Comparison of ENCODE assay signal across 17 mouse cellular contexts in the genomic region with DNA sequence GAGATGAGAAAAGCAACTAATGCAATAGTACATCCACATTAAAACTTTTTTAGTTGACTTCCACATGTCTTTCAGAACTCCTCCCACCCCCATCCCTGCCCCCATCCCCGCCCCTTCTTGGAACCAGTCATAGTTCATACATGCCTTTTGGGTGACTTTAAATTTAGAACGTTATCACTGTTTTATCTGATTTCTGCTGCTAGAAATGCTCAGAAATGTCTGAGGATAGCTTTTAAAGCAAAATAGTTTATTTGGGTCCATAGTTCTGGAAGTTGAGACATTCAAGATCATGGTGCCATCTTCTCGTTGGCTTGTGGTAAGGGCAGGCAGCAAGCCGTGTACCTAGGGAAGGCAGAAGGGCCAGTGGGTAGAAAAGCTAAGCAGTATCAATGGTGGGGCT. TPM values are rescaled to one million over a fixed set of nuclear protein-coding genes. Genes with fewer than 3 reads are reported as not detected.
A peak's percentile ranks its signal among the peaks of the same experiment; 100 is the strongest.
DNase-seq lines count a peak whose midpoint lies in the region; TF ChIP-seq lines count a peak whose summit lies in the region.
"Had no signal": no experiment of that assay in that cellular context is flagged by ENCODE, and none has a peak within 500 bp of the region (broad histone marks: within the 10 kb centered on the region; RNA-seq: fewer than 3 reads in every experiment).

No protein-coding gene starts in this region.

- H3K9ac ChIP-seq in MEL (ENCODE audit: control insufficient read depth, low read depth, low read length, poor library complexity, severe bottlenecking) = peak overlapping the region; percentile 63; the same call in 1 of the 2 replicates

- H3K27ac ChIP-seq in MEL (ENCODE audit: control insufficient read depth, low read depth, low read length) = peak overlapping the region; percentile 90
- no peak overlapping the region for H3K27ac ChIP-seq in embryonic facial prominence, embryonic 10.5 days (replicated peaks)

- no peaks in the 10 kb centered on the region; the same call in 1 of the 2 replicates for H3K79me2 ChIP-seq in MEL (ENCODE audit: control insufficient read depth, insufficient read depth, low read length, poor library complexity)

- H3K36me3 ChIP-seq in MEL (ENCODE audit: control insufficient read depth in 1 of 2, insufficient read depth in 2 of 2, low read length in 2 of 2) = peaks cover 0 to 47% of the 10 kb centered on the region in 2 experiments; a peak in 2 of 4 replicates
- H3K36me3 ChIP-seq in embryonic facial prominence, embryonic 10.5 days (replicated peaks) = no peaks in the 10 kb centered on the region

- TF ChIP-seq CTCF in MEL (IDR thresholded peaks at IDR 0.05 in 2 of 3, conservative IDR thresholded peaks at IDR 0.05 in 1 of 3; ENCODE audit: control insufficient read depth in 1 of 3, insufficient read depth in 1 of 3, low read depth in 2 of 3, low read length in 3 of 3, poor library complexity in 1 of 3, severe bottlenecking in 1 of 3) = no peak

- WGBS in embryonic facial prominence, embryonic 10.5 days = 94% methylated on average over 4 of the region's 4 CpGs

- TF ChIP-seq POLR2A in MEL (IDR thresholded peaks at IDR 0.05; ENCODE audit: control insufficient read depth in 1 of 2, insufficient read depth in 1 of 2, low read depth in 1 of 2, low read length in 2 of 2, poor library complexity in 1 of 2) = no peak

- DNase-seq in MEL (ENCODE audit: low read depth, low spot score) = peak; percentile 55
- no peak for DNase-seq in embryonic facial prominence, embryonic 10.5 days (ENCODE audit: low spot score)
- DNase-seq: adrenal gland, adult 2 months; adrenal gland, adult 8-10 months; adrenal gland, postnatal 10 days; adrenal gland, postnatal 14 days; adrenal gland, postnatal 25 days; adrenal gland, postnatal 36 days; B cell, adult 2 months; cerebellum, adult 11 months; cerebellum, adult 11-12 months; cerebellum, adult 18-20 months; cerebellum, adult 2 months; cerebellum, adult 8-10 months had no signal

- peaks cover 20 to 32% of the 10 kb centered on the region in 2 experiments for H3K4me1 ChIP-seq in MEL (ENCODE audit: control insufficient read depth in 1 of 2, insufficient read depth in 2 of 2, low read length in 2 of 2)
- H3K4me1 ChIP-seq in embryonic facial prominence, embryonic 10.5 days = no peaks in the 10 kb centered on the region

- H3K9me3 ChIP-seq in MEL (replicated peaks; ENCODE audit: insufficient read depth, low read length) = no peaks in the 10 kb centered on the region
- no peaks in the 10 kb centered on the region for H3K9me3 ChIP-seq in embryonic facial prominence, embryonic 10.5 days
- H3K9me3 ChIP-seq: G1E had no signal

- TF ChIP-seq RAD21 in MEL (IDR thresholded peaks at IDR 0.05; ENCODE audit: low read depth, low read length) = no peak

- H3K27me3 ChIP-seq in MEL (ENCODE audit: control insufficient read depth in 1 of 2, insufficient read depth in 2 of 2, low read length in 2 of 2) = no peaks in the 10 kb centered on the region
- no peaks in the 10 kb centered on the region for H3K27me3 ChIP-seq in embryonic facial prominence, embryonic 10.5 days (replicated peaks; ENCODE audit: low read depth, poor library complexity, severe bottlenecking)
- H3K27me3 ChIP-seq: CH12.LX, Patski had no signal

- no peak overlapping the region for H3K4me3 ChIP-seq in MEL (ENCODE audit: control insufficient read depth in 1 of 2, insufficient read depth in 1 of 2, low read depth in 2 of 2, low read length in 2 of 2)
- no peak overlapping the region for H3K4me3 ChIP-seq in embryonic facial prominence, embryonic 10.5 days

- TF ChIP-seq EP300 in MEL (IDR thresholded peaks at IDR 0.05; ENCODE audit: low read depth in 1 of 2, low read length in 2 of 2) = 0 out of 4 replicates have a peak, but pooled peaks of 1 of the 2 experiments have one; percentile 15

TF ChIP-seq in MEL, 35 proteins besides CTCF, POLR2A, EP300 and RAD21:
- TF ChIP-seq BHLHE40 (IDR thresholded peaks at IDR 0.05; ENCODE audit: borderline replicate concordance, low read depth, low read length) = no peak
- TF ChIP-seq ETS1 (IDR thresholded peaks at IDR 0.05; ENCODE audit: low read depth, low read length) = peak; percentile 38; the same call in 1 of the 2 replicates
- TF ChIP-seq RCOR1 (IDR thresholded peaks at IDR 0.05; ENCODE audit: low read depth, low read length) = no peak
- no peak for TF ChIP-seq MAFK (IDR thresholded peaks at IDR 0.05; ENCODE audit: borderline replicate concordance, low read depth, low read length)
- peak; percentile 55 for TF ChIP-seq GATA1 (IDR thresholded peaks at IDR 0.05; ENCODE audit: low read depth, low read length)
- TF ChIP-seq MEF2A (IDR thresholded peaks at IDR 0.05; ENCODE audit: extremely low read depth, insufficient replicate concordance, low read depth, low read length, poor library complexity, severe bottlenecking) = peak; percentile 72; the same call in 1 of the 2 replicates
- no peak for TF ChIP-seq NELFE (IDR thresholded peaks at IDR 0.05; ENCODE audit: low read depth, low read length)
- no peak for TF ChIP-seq CHD2 (IDR thresholded peaks at IDR 0.05; ENCODE audit: low read length)
- TF ChIP-seq JUND (IDR thresholded peaks at IDR 0.05; ENCODE audit: low read depth, low read length) = no peak
- no peak for TF ChIP-seq CHD1 (IDR thresholded peaks at IDR 0.05; ENCODE audit: low read depth, low read length)
- no peak for TF ChIP-seq NRF1 (IDR thresholded peaks at IDR 0.05; ENCODE audit: insufficient read depth, low read depth, low read length, poor library complexity, severe bottlenecking)
- TF ChIP-seq MYB (IDR thresholded peaks at IDR 0.05; ENCODE audit: low read depth, low read length) = no peak
- TF ChIP-seq ZMIZ1 (IDR thresholded peaks at IDR 0.05; ENCODE audit: low read depth, low read length) = no peak
- TF ChIP-seq MAZ (IDR thresholded peaks at IDR 0.05; ENCODE audit: low read depth, low read length) = no peak
- no peak for TF ChIP-seq MAX (IDR thresholded peaks at IDR 0.05; ENCODE audit: low read length)
- TF ChIP-seq UBTF (IDR thresholded peaks at IDR 0.05; ENCODE audit: borderline replicate concordance, insufficient read depth, low read depth, low read length) = no peak

RNA-seq across cellular contexts. Expression of a gene that starts 34.8 kb away (rescaled TPM):
- 61.3 and 82.5 TPM in 2 replicates for total RNA-seq in MEL (2012; rRNA removed)
- polyA plus RNA-seq in MEL (2012; ENCODE audit: insufficient read depth in 1 of 2, insufficient read length in 2 of 2, low read depth in 1 of 2, low replicate concordance in 2 of 2, missing spikeins in 1 of 2) = 10 to 100 TPM; 73.7 to 90.0 TPM
- polyA plus RNA-seq in embryonic facial prominence, embryonic 10.5 days (2016; fragmentation: Nextera tagmentation; extraction: Ambion mirVana) = 24.6 and 26.0 TPM in 2 replicates
